In the genomic region with DNA sequence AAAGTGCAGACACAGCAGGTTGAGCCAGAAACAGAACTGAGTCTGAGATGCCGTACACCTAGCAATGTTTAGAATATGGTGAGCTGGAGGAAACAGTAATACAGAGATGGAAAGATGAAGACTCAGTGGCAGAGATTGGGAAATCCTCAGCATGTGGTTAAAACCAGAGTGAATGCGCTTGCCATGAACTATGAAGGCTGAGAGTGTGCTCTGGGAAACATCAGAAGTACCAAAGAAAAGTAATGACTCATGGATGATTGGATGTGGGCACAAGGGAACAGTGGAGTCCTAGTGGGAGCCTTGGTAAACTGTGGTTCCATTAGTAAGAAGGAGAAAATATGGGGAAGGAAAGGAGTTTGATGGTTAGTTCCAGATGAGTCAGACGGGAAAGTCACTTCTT, we compare ENCODE assay signal across 28 mouse cellular contexts.
DNase-seq lines count a peak whose midpoint lies in the region; ATAC-seq and TF ChIP-seq lines count a peak whose summit lies in the region.
"Had no signal": no experiment of that assay in that cellular context is flagged by ENCODE, and none has a peak within 500 bp of the region (broad histone marks: within the 10 kb centered on the region; RNA-seq: fewer than 3 reads in every experiment).

No protein-coding gene starts in this region.

- ATAC-seq in cerebellum, adult (ENCODE audit: insufficient number of reproducible peaks, low FRiP score, low TSS enrichment) = no peak
- ATAC-seq: forebrain, embryonic 14.5 days; forebrain, postnatal 0 days; intestine, postnatal 0 days had no signal

- intact Hi-C loops in heart, adult 2 months (cut with DNase I) = no loop called here

- no peak overlapping the region for H3K9ac ChIP-seq in heart, adult 2 months (ENCODE audit: low read depth, low read length)
- H3K9ac ChIP-seq: embryonic facial prominence, embryonic 13.5 days; forebrain, postnatal 0 days; hindbrain, embryonic 12.5 days; hindbrain, embryonic 15.5 days had no signal

- no peak for TF ChIP-seq CTCF in embryonic fibroblast, embryonic 13.5 days (IDR thresholded peaks at IDR 0.05; ENCODE audit: borderline replicate concordance, insufficient read depth, low read length)
- no peak for TF ChIP-seq CTCF in heart, adult 2 months (IDR thresholded peaks at IDR 0.05)

- peak overlapping the region; percentile 25 for H3K4me2 ChIP-seq in myocyte (ENCODE audit: low read depth)
- H3K4me2 ChIP-seq: embryonic facial prominence, embryonic 13.5 days; heart, embryonic 11.5 days; hindbrain, embryonic 12.5 days; hindbrain, embryonic 15.5 days had no signal

- peaks cover 35% of the 10 kb centered on the region for H3K4me1 ChIP-seq in embryonic fibroblast, embryonic 13.5 days (ENCODE audit: control insufficient read depth, insufficient read depth, low read length)
- H3K4me1 ChIP-seq in heart, adult 2 months (ENCODE audit: control insufficient read depth, insufficient read depth, low read length) = peaks cover 2% of the 10 kb centered on the region; the same call in 1 of the 2 replicates
- H3K4me1 ChIP-seq: embryonic facial prominence, embryonic 13.5 days; hindbrain, embryonic 12.5 days had no signal

- TF ChIP-seq POLR2A in embryonic fibroblast, embryonic 13.5 days (IDR thresholded peaks at IDR 0.05; ENCODE audit: low read depth, low read length) = no peak
- TF ChIP-seq POLR2A in myocyte (IDR thresholded peaks at IDR 0.05; ENCODE audit: insufficient read length, low read depth) = no peak
- no peak for TF ChIP-seq POLR2A in heart, adult 2 months (IDR thresholded peaks at IDR 0.05; ENCODE audit: insufficient read depth, low read depth, low read length)

- no peaks in the 10 kb centered on the region for H3K27me3 ChIP-seq in myocyte (ENCODE audit: control insufficient read depth, insufficient read depth, insufficient read length)
- H3K27me3 ChIP-seq in heart, adult 2 months (ENCODE audit: control insufficient read depth, insufficient read depth, low read length) = no peaks in the 10 kb centered on the region
- H3K27me3 ChIP-seq: CH12.LX; embryonic facial prominence, embryonic 13.5 days; hindbrain, embryonic 12.5 days; hindbrain, embryonic 15.5 days had no signal

- no peaks in the 10 kb centered on the region for H3K36me3 ChIP-seq in myocyte (ENCODE audit: control insufficient read depth, insufficient read depth)
- H3K36me3 ChIP-seq in heart, adult 2 months (ENCODE audit: control insufficient read depth, insufficient read depth, low read length) = no peaks in the 10 kb centered on the region; the same call in 1 of the 2 replicates
- H3K36me3 ChIP-seq: embryonic facial prominence, embryonic 10.5 days; embryonic facial prominence, embryonic 13.5 days; G1E; hindbrain, embryonic 12.5 days; hindbrain, embryonic 15.5 days had no signal

- no peak overlapping the region for H3K4me3 ChIP-seq in embryonic fibroblast, embryonic 13.5 days (ENCODE audit: insufficient read depth, low read length)
- H3K4me3 ChIP-seq in myocyte = no peak overlapping the region
- H3K4me3 ChIP-seq in heart, adult 2 months = no peak overlapping the region
- H3K4me3 ChIP-seq: embryonic facial prominence, embryonic 10.5 days; embryonic facial prominence, embryonic 13.5 days; gastrocnemius, adult 2 months; hindbrain, embryonic 12.5 days; hindbrain, embryonic 15.5 days had no signal

- H3K27ac ChIP-seq in embryonic fibroblast, embryonic 13.5 days (ENCODE audit: insufficient read depth, low read length) = peak overlapping the region; percentile 84
- H3K27ac ChIP-seq in heart, adult 2 months = no peak overlapping the region
- H3K27ac ChIP-seq: embryonic facial prominence, embryonic 10.5 days; embryonic facial prominence, embryonic 13.5 days; gastrocnemius, adult 2 months; hindbrain, embryonic 12.5 days; hindbrain, embryonic 15.5 days had no signal

- H3ac ChIP-seq in myocyte (ENCODE audit: control insufficient read depth, insufficient read length) = no peak overlapping the region

- 98% methylated on average over 3 of the region's 3 CpGs for WGBS in heart, adult 2 months

- H3K79me2 ChIP-seq in myocyte (ENCODE audit: control insufficient read depth, insufficient read depth) = no peaks in the 10 kb centered on the region
- H3K79me2 ChIP-seq in heart, adult 2 months (replicated peaks; ENCODE audit: control insufficient read depth, insufficient read depth, low read length) = no peaks in the 10 kb centered on the region

- TF ChIP-seq EP300 in heart, adult 2 months (IDR thresholded peaks at IDR 0.05; ENCODE audit: insufficient read depth, low read depth, low read length) = no peak

- peak; percentile 92 for DNase-seq in 3T3-L1 (ENCODE audit: low read depth, low spot score)
- peak; percentile 78 for DNase-seq in NIH3T3 (ENCODE audit: low read depth)
- DNase-seq in heart, adult 2 months = no peak
- DNase-seq in spleen, postnatal 4 days (ENCODE audit: low spot score in 2 of 2) = no peak
- DNase-seq: adrenal gland, adult 8-10 months; adrenal gland, postnatal 25 days; cerebellum, adult 11 months; cerebellum, adult 2 months; cerebellum, adult 9-11 months; cerebellum, postnatal 36 days; embryo, embryonic 11 days; forebrain, postnatal 0 days; gastrocnemius, adult 2 months; gastrocnemius, postnatal 14 days; heart, adult 11 months; kidney, adult 2 months had no signal

TF ChIP-seq in myocyte, 11 proteins besides CTCF, POLR2A, EP300 and RAD21:
- peak; percentile 81 for TF ChIP-seq CEBPB (IDR thresholded peaks at IDR 0.05; ENCODE audit: insufficient read depth, poor library complexity, severe bottlenecking)
- no peak for TF ChIP-seq SRF (IDR thresholded peaks at IDR 0.05; ENCODE audit: control insufficient read depth, insufficient read length, low read depth)
- no peak for TF ChIP-seq USF1 (IDR thresholded peaks at IDR 0.05; ENCODE audit: low read depth)
- TF ChIP-seq POLR2AphosphoS2 (IDR thresholded peaks at IDR 0.05; ENCODE audit: insufficient read length, low read depth) = no peak
- no peak for TF ChIP-seq MYOD1 (IDR thresholded peaks at IDR 0.05; ENCODE audit: control insufficient read depth in 1 of 3, insufficient read length in 2 of 3, low read depth in 2 of 3)
- TF ChIP-seq MAX (IDR thresholded peaks at IDR 0.05; ENCODE audit: low read depth) = no peak
TF ChIP-seq in myocyte: peak in this region for 1.

Comparison
In these comparisons a context has a peak if more than half of its experiments do, and no peak if none do; other contexts are left out.
1. DNase-seq: peak in 3T3-L1 (single experiment) and NIH3T3 (single experiment); none in heart, adult 2 months (0 of 2) and spleen, postnatal 4 days (0 of 2).